Mouse (Mus musculus) CD4-positive, CD25-positive, alpha-beta regulatory T cell, adult 2 months (primary cell): ENCODE results near the gene Tbx15.
A peak's percentile ranks its signal among the peaks of the same experiment; 100 is the strongest.
"Not testable (repeated sequence)": the region's sequence is repeated elsewhere in the genome, so short reads cannot be mapped to it uniquely, and the experiment has no call there.

Experiments
- DNase-seq: peaks from one replicate; pipeline ENCODE4 v3.0.0-alpha.2; 2012; ENCODE audit warnings: low read depth, low spot score

The Tbx15 gene

DNA sequence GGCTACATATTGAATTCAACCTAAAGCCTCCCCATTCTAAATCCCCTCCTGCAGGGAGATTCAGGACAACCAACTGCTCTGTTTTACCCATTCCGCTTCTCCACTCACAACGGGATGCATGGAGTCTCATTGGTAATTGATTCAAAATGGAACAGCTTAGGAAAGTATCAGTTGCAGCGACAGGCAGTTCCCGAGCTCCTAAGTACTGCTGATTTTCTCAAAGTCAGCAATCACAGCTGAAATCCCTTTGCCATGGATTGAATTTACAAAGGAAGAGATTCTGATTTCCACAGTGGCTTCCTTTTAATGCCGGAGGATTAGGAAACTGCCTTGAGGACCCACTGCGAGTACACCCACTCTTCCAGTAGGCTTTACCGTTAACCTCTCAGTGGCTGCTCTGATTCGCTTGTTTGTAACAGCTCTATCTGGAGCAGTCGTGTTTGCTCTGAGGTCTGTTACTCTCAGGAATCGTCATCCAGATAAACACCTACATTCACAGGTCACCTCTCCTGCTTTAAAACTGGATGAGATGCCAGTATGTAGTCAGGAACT is 26.6 kb downstream of the Tbx15 start:
- no peak for DNase-seq

DNA sequence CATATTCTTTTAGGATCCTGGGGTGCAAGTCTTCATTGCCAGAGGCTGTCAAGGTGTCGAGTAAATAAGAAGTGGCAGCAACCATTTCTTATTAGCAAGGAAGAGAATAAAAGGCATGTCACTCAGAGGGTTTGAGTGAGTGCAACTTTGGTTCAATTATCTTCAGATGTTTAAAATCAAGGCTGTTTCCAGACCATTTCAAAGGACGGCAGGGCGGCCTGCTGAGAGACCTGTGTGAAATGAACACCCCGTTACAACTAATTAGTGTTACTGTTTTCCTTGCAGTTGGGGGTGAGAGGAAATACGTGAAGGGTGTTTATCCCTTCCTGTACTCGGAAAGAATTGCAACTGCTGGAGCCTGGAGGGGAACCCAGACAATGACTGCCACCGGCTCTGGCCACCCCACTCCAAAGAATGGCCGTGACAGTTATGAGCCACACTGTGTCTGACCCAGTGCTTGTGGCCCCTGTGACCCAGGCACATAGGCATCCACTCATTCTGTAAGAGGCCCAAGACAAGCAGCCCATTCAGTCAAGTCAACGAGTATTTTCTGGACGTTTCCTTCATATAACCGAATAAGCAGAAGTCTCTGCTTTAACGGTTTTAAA is 37.9 kb downstream of the Tbx15 start:
- no peak for DNase-seq

DNA sequence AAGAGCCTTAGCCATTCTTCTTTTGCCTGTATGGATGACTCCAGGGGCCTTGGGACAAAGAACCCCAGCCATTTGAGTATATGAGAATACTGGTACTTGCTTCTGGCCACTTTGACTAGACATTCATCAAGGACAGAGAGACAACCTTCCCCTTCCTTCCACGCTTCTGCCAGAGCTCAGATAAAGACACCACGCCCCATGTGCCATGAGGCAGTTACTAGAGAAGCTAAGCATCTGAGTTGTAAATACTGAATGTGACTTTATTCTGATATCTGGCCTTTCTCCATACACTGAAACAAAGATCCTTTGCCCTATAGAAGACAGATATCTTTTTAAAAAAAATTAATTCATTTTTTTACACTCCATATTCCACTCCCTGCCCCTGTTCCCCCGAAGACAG is 39.5 kb downstream of the Tbx15 start:
- DNase-seq, result no peak

DNA sequence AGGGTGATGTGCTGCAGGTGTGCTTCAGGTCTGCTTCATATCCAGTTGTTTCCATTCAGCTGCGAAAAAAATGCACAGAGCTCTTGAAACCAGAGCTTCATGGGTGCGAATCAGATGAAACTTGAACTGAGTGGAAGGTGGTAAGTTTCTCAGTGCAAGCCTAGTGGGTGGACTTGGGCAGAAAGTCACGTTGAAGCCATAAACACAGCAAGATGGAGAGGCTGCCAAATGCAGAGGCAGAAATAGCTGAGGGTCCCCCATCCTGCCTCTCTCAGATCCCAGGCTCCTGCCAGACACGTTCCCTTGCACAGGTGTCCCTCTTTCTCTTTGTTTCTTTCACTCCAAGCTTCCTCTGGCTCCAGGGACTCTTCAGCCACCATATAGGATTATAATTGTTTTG is 41.3 kb downstream of the Tbx15 start:
- no peak for DNase-seq

DNA sequence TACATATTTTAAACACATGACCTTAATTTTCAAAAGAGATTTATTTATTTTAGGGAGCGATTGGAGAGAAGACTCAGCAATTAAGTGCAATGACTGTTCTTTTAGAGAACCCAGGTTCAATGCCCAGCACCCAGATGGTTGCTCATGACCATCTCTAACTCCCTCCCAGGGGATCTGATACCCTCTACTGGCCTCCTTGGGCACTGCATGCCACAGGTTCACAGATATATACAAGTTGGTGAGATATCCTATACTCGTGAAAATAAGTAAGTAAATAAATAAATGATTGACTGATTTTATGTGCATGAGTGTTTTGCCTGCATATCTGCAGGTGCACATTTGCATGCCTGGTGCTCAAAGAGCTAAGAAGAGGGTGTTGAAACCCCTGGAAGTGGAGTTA is 48.1 kb downstream of the Tbx15 start:
- peak; percentile 11 for DNase-seq

DNA sequence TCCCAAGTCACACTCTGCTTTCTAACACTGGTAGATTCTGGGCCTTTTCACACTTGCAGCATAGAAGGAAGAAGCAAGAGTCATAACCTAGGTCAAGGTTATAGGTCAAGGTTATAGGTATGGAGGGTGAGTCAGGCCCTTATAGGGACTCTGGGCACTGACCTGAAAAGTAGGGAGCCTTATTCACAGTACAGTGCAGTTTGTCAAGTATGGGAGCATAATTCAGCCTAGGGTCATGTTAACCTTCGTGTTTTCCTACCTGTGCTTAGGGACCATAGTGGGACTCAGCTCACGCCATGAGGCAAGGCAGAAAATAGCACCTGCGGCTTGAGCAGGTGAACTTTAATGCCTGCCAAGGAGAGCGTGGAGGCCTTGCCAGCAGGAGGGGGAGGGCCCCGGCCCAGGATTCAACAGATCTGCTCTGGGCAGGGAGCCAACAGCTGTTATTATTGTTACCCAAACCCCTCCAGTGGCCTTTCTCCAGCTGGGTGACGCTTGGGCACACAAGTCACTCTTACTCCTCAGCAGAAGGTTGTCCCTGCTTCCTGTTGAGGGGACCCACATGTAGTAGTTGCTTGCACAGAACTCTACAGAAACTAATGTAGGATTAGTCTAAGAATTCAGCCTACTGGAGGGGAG is 50.0 kb downstream of the Tbx15 start:
- no peak for DNase-seq

DNA sequence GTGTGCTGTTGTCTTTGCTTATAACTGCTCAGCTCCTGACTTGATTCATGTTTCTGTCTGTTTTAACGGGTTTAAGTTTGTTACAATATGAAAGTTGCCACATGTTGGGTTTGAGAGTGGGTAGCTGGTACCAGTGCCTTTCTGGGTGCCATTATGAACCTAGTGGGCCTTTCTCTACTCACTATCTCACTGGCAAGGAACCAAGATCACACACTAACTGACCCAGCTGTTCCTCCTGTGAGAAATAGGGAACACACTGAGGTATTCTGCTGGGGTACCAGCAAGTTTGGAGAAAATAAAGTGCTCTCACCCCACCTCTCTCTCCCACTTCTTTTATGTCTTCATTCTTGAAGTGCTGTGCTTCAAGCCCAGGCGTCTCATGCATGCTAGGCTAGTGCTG is 50.7 kb downstream of the Tbx15 start:
- no peak for DNase-seq

DNA sequence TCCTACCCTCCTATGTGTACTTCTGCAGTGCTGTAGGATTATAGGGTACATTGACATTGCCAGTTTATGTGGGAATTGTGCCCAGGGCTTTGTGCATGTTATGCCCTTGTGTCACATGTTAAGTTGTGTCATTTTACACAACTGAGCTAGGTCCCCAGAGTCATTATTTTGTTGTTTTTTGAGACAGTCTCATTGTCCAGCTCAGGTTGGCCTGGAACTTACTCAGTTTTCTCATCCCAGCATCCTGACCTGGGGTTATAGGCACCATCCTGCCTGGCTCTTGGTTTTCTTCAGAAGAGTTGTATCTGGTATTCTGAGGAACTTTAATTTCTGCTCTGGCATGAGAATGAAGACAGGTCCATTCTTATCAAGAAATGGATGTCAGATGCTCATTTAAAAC is 51.2 kb downstream of the Tbx15 start:
- DNase-seq, result no peak

DNA sequence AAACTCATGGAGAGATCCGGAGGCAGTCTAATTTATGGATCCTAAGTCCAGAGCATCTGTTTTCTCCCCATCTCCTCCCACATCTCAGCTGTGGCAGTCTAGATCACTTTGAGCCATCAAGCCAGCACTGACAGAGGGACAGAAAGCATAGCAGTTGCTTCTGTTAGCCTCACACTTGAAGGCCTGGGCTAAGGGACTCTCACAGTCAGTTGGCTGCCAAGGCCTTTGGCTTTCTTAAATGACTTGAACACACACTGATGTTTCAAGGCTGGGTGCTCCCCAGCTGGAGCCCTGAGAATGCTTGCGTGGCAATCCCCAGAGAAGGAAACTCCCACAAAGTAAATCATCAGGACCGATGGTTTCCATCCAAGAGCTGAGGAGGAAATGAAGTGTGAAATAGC is 52.4 kb downstream of the Tbx15 start:
- DNase-seq, result no peak

DNA sequence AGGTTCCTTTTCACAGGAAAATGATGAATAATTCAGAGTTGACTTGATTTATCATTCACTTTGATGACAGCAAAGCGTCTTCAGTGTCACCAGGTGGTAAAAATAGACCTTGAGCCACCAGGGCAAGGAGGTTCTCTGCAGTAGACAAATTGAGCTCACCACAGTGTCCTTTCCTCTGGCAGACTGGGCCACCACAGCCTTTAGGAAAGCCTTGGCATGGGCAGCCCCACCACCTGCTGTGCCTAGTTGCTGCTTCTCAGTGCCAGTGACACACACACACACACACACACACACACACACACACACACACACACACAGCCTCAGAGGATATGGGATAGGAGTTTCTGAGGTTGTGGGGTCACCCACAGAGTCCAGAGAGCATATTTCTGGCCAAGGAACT is 54.0 kb downstream of the Tbx15 start:
- not testable (repeated sequence) for DNase-seq

DNA sequence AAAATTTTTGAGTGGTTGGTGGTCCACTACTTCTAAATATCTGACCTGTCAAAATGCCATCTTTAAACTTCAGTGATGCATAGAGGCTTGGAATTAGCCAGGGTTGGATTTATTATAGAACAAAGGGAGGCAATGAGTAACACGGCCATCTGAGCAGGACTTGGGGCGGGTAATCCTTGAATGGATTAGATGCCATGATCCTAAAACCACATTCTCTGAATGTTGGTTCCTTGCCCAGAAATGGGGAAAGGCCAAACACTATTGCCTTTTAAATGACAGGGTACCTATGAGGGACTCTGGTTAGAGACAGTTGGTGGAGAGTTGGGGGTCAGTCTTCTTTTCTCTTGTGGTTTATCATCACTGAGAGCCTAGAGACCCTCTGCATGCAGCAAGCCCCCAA is 55.1 kb downstream of the Tbx15 start:
- no peak for DNase-seq

DNA sequence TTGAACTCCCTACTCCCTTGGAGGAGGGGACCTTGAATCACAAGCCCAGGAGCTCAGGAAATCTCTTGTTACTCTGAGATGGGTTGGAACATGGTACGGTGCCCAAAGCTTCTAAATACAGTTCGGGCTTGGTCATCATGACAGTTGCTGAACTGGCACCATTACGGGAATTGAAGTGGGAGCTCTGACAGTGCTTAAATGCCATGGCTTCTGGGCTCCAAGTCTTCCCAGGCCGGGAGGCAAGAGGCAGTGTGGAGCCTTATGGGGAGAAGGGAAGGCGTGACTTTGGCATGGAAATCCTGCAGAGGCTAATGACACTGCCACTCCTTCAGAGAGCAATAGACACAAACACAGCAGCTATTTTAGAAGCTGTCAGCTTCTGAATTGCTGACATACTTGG is 56.0 kb downstream of the Tbx15 start:
- no peak for DNase-seq

DNA sequence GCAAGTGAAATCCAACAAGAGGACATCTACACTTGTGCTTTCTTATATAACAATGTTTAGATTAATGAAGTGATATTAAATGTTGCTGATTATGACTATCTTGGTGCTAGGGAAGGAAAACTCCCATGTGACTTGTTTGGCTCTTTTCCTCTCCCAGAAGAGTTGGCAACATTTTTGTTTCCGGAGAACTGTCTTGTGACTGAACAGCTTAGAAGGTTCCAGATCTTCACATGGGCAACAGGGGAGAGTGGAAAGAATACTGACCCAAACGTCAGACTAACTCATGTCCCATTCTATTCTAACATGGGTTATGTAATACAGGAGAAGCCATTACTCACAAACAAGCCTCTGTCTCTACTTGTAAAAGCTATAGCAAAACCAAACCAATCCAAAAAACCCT is 60.7 kb downstream of the Tbx15 start:
- DNase-seq, result no peak

DNA sequence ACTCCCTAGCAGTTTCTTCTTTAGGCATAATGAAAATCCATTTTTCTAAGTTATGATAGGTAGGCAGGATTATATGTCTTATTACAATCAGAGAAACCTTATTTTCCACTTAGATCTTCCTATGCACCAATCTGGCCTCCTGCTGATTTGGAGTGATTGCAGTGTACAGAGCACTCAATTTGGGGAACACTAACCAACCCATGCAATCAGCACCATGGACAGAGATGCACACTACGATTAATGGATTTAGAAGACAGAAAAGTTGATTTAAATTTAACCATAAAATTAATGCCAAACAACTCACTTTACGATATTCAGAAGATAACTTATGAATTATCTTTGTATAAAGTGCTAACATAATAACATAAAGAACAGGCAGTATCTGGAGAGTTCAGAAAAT is 70.7 kb downstream of the Tbx15 start:
- DNase-seq, result no peak

DNA sequence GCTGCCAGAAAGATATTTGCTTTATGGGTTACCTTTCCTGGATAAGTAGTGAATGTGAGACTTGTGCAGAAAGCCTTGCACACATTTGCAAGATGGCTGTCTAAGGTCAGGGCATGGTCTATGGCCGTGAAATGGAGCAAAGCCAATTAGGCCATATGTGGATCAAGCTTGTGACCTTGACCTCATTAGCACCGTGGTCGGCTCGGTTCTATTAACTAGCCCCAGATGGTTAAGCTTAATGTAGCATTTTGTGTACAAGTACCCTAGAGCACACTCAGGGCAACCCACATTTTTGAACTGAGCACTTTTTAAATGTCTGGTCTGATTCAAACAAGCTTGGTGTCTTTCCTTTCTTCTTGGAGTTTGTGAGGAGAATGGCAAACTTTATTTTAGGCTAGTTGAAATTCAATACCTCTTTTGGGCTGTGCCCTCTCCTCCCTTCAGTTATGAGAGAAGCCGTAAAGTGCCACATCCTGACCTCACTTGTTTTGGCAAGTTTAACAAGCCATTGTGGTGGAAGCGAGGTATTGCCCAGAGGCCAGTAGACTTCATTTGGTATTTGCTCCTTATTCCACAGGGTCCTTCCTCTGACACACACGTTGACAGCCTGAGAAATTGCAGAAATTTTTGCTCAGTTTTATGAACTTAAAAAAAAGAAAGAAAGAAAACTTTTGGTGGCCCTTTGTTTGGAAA is 71.9 kb downstream of the Tbx15 start:
- DNase-seq, result no peak

DNA sequence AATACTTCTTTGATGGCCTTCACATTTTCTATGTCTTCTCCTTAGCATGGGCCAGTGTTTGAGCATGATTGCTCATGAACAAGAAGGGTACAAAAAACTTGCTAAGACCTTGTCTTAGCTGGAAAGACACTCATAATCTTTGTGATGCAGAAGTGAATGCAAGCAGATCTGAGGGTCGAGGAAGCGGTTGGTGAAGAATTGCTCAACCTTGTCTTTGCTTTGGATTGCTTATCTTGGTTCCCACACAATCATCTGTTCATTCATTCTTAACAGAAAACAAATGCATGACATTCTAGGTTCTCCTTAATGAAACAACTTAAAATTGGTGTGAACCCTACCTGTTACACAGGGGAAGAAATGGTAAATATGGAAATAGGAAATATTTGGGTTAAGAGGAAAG is 82.2 kb downstream of the Tbx15 start:
- DNase-seq, result no peak

DNA sequence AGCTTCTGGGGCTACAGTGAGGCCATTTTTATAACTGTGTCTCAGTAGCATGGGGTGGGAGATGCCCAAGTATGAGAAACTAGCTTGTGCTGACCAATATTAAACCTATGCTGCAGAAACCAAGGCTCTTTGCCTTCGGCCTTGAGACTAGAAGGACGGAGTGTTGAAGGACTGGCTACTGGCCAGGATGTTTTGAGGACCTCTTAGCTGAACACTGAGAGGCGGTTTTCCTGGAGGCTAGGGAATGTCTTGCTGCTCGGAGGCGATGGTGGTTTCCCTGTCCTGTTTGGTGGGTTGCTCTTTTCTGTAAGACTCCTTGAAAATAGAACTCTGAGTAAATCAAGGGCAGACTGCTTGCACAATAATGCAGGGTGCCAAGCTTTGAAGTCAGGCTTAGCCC is 89.1 kb downstream of the Tbx15 start:
- DNase-seq, result no peak

DNA sequence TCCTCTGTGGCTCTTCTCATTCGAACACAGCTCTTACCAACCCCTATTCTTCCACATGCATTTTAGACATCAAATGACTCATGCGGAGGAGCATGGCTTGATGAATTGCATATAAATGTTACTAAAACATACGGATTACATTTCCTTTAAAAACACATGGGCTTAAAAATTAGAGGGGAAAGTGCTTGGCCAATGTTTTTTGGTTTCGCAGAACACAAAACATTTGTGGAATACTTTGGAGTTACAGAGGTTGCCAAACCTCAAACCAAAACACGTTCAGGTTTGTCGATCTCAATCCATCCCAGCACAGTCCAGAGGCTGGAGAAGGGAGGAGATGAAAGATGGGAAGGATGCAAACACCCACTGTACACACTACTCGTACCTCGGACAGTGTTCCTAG is 90.9 kb downstream of the Tbx15 start:
- DNase-seq, result no peak

DNA sequence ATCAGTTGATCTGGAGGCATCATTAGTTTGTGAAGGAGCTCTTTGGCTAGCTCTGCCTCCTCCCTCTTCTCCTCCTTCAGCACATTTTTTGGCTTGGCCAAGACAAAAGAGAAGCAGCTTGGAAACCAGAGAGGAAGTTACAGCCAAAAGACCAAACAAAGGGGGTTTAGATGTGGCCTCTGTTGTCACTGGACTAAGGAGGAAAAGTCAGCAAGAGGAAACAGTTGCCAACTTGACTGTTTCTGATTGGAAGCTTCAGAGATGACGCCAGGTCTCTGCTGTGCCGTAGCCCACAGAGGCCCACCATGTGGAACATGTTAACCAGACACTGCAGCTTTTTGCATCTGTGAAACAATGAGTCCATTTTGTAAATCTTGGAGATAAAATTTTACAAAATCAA is 96.7 kb downstream of the Tbx15 start:
- no peak for DNase-seq

DNA sequence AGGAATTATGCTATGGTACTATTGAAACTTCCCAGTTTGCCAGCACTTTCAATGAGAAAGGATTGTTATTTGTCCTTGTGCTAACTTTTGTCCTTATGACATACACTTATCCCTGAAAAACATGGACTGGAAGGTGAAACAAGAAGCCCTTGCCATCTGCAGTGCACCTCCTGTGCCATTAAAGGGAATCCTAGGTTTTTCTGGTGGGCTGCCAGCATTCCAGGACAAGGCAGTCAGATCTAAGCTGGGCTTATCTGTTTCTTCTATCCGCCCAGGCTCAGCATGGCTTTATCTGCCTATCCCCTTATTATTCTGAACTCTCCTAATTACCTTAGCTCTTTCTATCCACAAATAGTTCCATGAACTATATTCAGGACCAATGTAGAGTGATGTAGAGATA is 98.6 kb downstream of the Tbx15 start:
- DNase-seq, result no peak

DNA sequence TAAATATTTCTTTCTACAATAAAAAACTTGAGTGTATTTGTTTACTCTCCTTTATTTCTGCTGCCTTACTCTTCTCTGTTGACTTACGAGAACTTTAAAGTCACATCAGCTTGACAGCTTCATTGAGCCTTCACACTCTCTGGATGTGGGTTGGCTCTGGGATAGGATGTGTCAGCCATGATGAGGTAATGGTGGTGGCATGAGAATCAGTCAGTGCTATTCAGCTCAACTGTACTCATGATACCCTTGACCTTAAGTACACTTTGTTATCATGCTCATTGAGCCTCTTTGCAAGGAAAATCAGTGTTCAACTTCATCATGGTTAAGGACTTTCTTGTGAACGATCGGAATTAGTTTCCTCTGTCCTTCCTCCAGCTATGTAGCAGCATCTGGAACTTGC is 99.8 kb downstream of the Tbx15 start:
- DNase-seq, result no peak

DNA sequence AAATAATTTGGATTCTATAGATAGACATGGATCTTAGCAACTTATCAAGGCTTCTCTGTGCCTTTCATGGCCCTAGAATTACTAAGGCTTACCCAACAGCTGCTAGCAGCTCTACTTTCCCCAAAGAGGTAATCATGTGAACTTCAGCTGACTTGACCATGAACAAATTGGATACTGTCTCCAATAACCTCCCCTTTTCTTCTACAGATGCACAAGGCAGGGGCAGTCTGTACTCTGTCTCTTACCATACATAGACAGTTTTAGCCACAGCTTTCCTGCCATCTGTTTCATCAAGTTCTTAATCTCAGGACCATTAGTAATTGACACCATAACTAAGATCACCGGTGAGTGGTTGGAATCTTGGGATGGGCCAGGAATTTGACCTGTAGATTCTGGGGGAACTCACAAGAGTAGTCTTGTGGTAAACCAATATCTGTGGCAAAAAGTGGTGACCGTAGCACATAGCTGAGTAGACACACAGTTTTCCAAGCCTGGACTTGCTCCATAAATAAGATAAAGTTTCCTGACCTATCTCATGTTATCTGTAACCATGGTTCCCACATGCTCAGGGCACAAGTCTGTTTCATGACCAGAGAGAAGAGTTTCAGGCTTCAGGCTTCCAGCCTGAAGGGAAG is 139.6 kb downstream of the Tbx15 start:
- DNase-seq, result no peak

DNA sequence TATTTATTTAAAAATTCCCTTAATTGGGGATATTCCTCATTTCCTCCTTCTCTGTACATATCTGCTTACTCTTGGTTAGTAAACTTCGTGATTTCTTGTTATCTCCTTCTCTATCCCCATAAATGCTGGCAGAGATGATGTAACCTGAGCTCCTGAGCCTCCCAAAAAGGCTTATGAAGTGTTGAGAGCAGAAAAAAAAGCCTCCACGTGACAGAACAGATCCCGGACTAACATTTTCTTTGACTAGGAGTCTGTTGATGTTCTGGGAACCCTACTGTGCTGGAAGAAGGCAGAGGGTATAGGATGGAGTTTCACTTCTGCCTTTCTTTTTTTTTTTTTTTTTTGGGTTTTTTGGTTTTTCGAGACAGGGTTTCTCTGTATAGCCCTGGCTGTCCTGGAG is 146.9 kb downstream of the Tbx15 start:
- DNase-seq, result no peak
